Mouse (Mus musculus) spleen, postnatal 4 days (tissue): ENCODE data around the gene Dixdc1.

Experiments used
- DNase-seq, 2 experiments: peaks; one replicate each; pipeline ENCODE4 v3.0.0; 2022; ENCODE audit warnings: low spot score in 2 of 2

The Dixdc1 gene

GRCm38 (mm10) chr9:50738914-50739870, at the start of gene Dixdc1:
TSS of gene Dixdc1 (minus strand) at chr9:50739517.
- DNase-seq, result peak; percentile 86 to 90

- DNase-seq, result peak; percentile 52 to 79
Measured at GRCm38 (mm10) chr9:50782155-50782554, 42.8 kb upstream of the Dixdc1 start.

- DNase-seq, result no peak
Measured at GRCm38 (mm10) chr9:50776162-50776760, 36.9 kb upstream of the Dixdc1 start.

GRCm38 (mm10) chr9:50775662-50776126, 36.4 kb upstream of the Dixdc1 start:
- DNase-seq, result no peak

GRCm38 (mm10) chr9:50774991-50775612, 35.8 kb upstream of the Dixdc1 start, which contains the start of the genes Alg9 and 1110032A03Rik:
TSS of gene Alg9 (plus strand) at chr9:50775019.
TSS of gene 1110032A03Rik (minus strand) at chr9:50775520.
- DNase-seq, result peak; percentile 90 to 96

GRCm38 (mm10) chr9:50774026-50774462, 34.7 kb upstream of the Dixdc1 start:
- DNase-seq, result no peak

- DNase-seq, result no peak
Measured at GRCm38 (mm10) chr9:50770011-50770410, 30.7 kb upstream of the Dixdc1 start.

- DNase-seq, result peak; percentile 95 to 98
Measured at GRCm38 (mm10) chr9:50768107-50769002, 29.0 kb upstream of the Dixdc1 start, which contains the start of gene Fdxacb1. TSS of gene Fdxacb1 (plus strand) at chr9:50768236.

GRCm38 (mm10) chr9:50767531-50768106, 28.3 kb upstream of the Dixdc1 start:
- no peak for DNase-seq

- DNase-seq, result no peak
Measured at GRCm38 (mm10) chr9:50763331-50763730, 24.0 kb upstream of the Dixdc1 start.

- DNase-seq, result no peak
Measured at GRCm38 (mm10) chr9:50761520-50762243, 22.4 kb upstream of the Dixdc1 start.

GRCm38 (mm10) chr9:50756711-50757110, 17.4 kb upstream of the Dixdc1 start:
- DNase-seq, result no peak

- DNase-seq, result no peak
Measured at GRCm38 (mm10) chr9:50753947-50754346, 14.6 kb upstream of the Dixdc1 start.

- no peak for DNase-seq
Measured at GRCm38 (mm10) chr9:50752784-50753615, 13.7 kb upstream of the Dixdc1 start.

GRCm38 (mm10) chr9:50752054-50752602, 12.8 kb upstream of the Dixdc1 start, which contains the start of gene Hspb2:
TSS of gene Hspb2 (minus strand) at chr9:50752354.
- DNase-seq, result no peak

GRCm38 (mm10) chr9:50751323-50751722, 12.0 kb upstream of the Dixdc1 start, which contains the start of gene Cryab:
TSS of gene Cryab (plus strand) at chr9:50751325.
- no peak for DNase-seq

GRCm38 (mm10) chr9:50750706-50751105, 11.4 kb upstream of the Dixdc1 start:
- DNase-seq, result no peak

GRCm38 (mm10) chr9:50746214-50746677, 6.9 kb upstream of the Dixdc1 start, which contains the start of gene 2310030G06Rik:
TSS of gene 2310030G06Rik (minus strand) at chr9:50746536.
- DNase-seq, result no peak
